Mouse (Mus musculus): Measurements from ENCODE around the gene Ina.

Ina gene

GRCm38 (mm10) chr19:46978920-46979780 lies 35.3 kb upstream of the Ina start:
- TF ChIP-seq GATA4 (IDR thresholded peaks at IDR 0.05; ENCODE audit: insufficient replicate concordance, low read length), result no peak

- TF ChIP-seq GATA4 (IDR thresholded peaks at IDR 0.05; ENCODE audit: insufficient replicate concordance, low read length), result no peak
These were observed 34.8 kb upstream of the Ina start for GRCm38 (mm10) chr19:46979781-46980105.

- TF ChIP-seq GATA4 (IDR thresholded peaks at IDR 0.05; ENCODE audit: insufficient replicate concordance, low read length), result no peak
These were observed 33.0 kb upstream of the Ina start for GRCm38 (mm10) chr19:46981462-46981861.

GRCm38 (mm10) chr19:46983352-46983965 lies 31.0 kb upstream of the Ina start:
- no peak for TF ChIP-seq GATA4 (IDR thresholded peaks at IDR 0.05; ENCODE audit: insufficient replicate concordance, low read length)

- no peak for TF ChIP-seq GATA4 (IDR thresholded peaks at IDR 0.05; ENCODE audit: insufficient replicate concordance, low read length)
These were observed 30.5 kb upstream of the Ina start for GRCm38 (mm10) chr19:46983966-46984380.

- TF ChIP-seq GATA4 (IDR thresholded peaks at IDR 0.05; ENCODE audit: insufficient replicate concordance, low read length), result no peak
These were observed 29.5 kb upstream of the Ina start for GRCm38 (mm10) chr19:46984726-46985622.

GRCm38 (mm10) chr19:46987646-46988045 lies 26.9 kb upstream of the Ina start:
- TF ChIP-seq GATA4 (IDR thresholded peaks at IDR 0.05; ENCODE audit: insufficient replicate concordance, low read length), result no peak

GRCm38 (mm10) chr19:46988231-46989087 lies 26.0 kb upstream of the Ina start:
- no peak for TF ChIP-seq GATA4 (IDR thresholded peaks at IDR 0.05; ENCODE audit: insufficient replicate concordance, low read length)

GRCm38 (mm10) chr19:46989479-46990152 lies 24.9 kb upstream of the Ina start:
- TF ChIP-seq GATA4 (IDR thresholded peaks at IDR 0.05; ENCODE audit: insufficient replicate concordance, low read length), result no peak

GRCm38 (mm10) chr19:46990153-46990518 lies 24.4 kb upstream of the Ina start:
- TF ChIP-seq GATA4 (IDR thresholded peaks at IDR 0.05; ENCODE audit: insufficient replicate concordance, low read length), result no peak

- no peak for TF ChIP-seq GATA4 (IDR thresholded peaks at IDR 0.05; ENCODE audit: insufficient replicate concordance, low read length)
These were observed 23.4 kb upstream of the Ina start for GRCm38 (mm10) chr19:46991145-46991544.

- TF ChIP-seq GATA4 (IDR thresholded peaks at IDR 0.05; ENCODE audit: insufficient replicate concordance, low read length), result no peak
These were observed 18.4 kb upstream of the Ina start for GRCm38 (mm10) chr19:46996095-46996494.

GRCm38 (mm10) chr19:46998168-46998870 lies 16.2 kb upstream of the Ina start:
- no peak for TF ChIP-seq GATA4 (IDR thresholded peaks at IDR 0.05; ENCODE audit: insufficient replicate concordance, low read length)

- TF ChIP-seq GATA4 (IDR thresholded peaks at IDR 0.05; ENCODE audit: insufficient replicate concordance, low read length), result no peak
These were observed 15.5 kb upstream of the Ina start for GRCm38 (mm10) chr19:46998953-46999352.

Data from liver, adult (tissue).